Mouse (Mus musculus) myocyte (in vitro differentiated cells): ENCODE results near the gene Hist1h1a. TPM values are rescaled to one million over a fixed set of nuclear protein-coding genes. Genes with fewer than 3 reads are reported as not detected.

Experiments used
- H3K27me3 ChIP-seq: one replicate; pipeline ENCODE4 v1.6.1; 2011; ENCODE audit not compliant: control insufficient read depth, insufficient read depth, insufficient read length
- H3K36me3 ChIP-seq: one replicate; pipeline ENCODE4 v1.6.1; 2011; ENCODE audit not compliant: control insufficient read depth, insufficient read depth
- H3K4me2 ChIP-seq: one replicate; pipeline ENCODE4 v1.6.1; 2011; ENCODE audit warnings: low read depth, control low read depth
- H3K4me3 ChIP-seq: one replicate; pipeline ENCODE4 v1.5.1; 2011; ENCODE audit warnings: mild to moderate bottlenecking, control low read depth, moderate library complexity
- H3K79me2 ChIP-seq: one replicate; pipeline ENCODE4 v1.6.1; 2011; ENCODE audit not compliant: control insufficient read depth, insufficient read depth
- H3ac ChIP-seq: one replicate; pipeline ENCODE4 v1.6.1; 2011; ENCODE audit not compliant: control insufficient read depth, insufficient read length
- CEBPB ChIP-seq: IDR thresholded peaks from 2 replicates; pipeline ENCODE4 v1.6.1; 2011; ENCODE audit warnings: mild to moderate bottlenecking, moderate library complexity; ENCODE audit not compliant: poor library complexity, insufficient read depth, severe bottlenecking
- E2F4 ChIP-seq: IDR thresholded peaks from one replicate; pipeline ENCODE4 v1.6.1; 2011; ENCODE audit warnings: mild to moderate bottlenecking, control low read depth, moderate library complexity; ENCODE audit not compliant: insufficient read depth
- MAX ChIP-seq: IDR thresholded peaks from one replicate; pipeline ENCODE4 v1.6.1; 2011; ENCODE audit warnings: low read depth, mild to moderate bottlenecking, control low read depth
- MYOD1 ChIP-seq, 3 experiments: IDR thresholded peaks; one replicate each; pipeline ENCODE4 v1.6.1; 2011; ENCODE audit warnings: control low read depth in 2 of 3, low read depth in 2 of 3, mild to moderate bottlenecking in 2 of 3, moderate library complexity in 1 of 3; ENCODE audit not compliant: insufficient read length in 2 of 3, control insufficient read depth in 1 of 3
- MYOG ChIP-seq, 3 experiments: IDR thresholded peaks; one replicate each; pipeline ENCODE4 v1.6.1; 2011; ENCODE audit warnings: control low read depth in 2 of 3, low read depth in 2 of 3, mild to moderate bottlenecking in 2 of 3; ENCODE audit not compliant: insufficient read length in 2 of 3, control insufficient read depth in 1 of 3, insufficient read depth in 1 of 3
- POLR2A ChIP-seq: IDR thresholded peaks from one replicate; pipeline ENCODE4 v1.6.1; 2011; ENCODE audit warnings: low read depth, mild to moderate bottlenecking, control low read depth, moderate library complexity; ENCODE audit not compliant: insufficient read length
- POLR2AphosphoS2 ChIP-seq: IDR thresholded peaks from one replicate; pipeline ENCODE4 v1.6.1; 2011; ENCODE audit warnings: low read depth, control low read depth; ENCODE audit not compliant: insufficient read length
- REST ChIP-seq: IDR thresholded peaks from one replicate; pipeline ENCODE4 v1.6.1; 2011; ENCODE audit warnings: mild to moderate bottlenecking, control low read depth, moderate library complexity; ENCODE audit not compliant: insufficient read depth, insufficient read length
- SRF ChIP-seq: IDR thresholded peaks from one replicate; pipeline ENCODE4 v1.6.1; 2011; ENCODE audit warnings: low read depth; ENCODE audit not compliant: control insufficient read depth, insufficient read length
- TCF12 ChIP-seq: IDR thresholded peaks from one replicate; pipeline ENCODE4 v1.6.1; 2011; ENCODE audit warnings: mild to moderate bottlenecking, control low read depth; ENCODE audit not compliant: poor library complexity, insufficient read depth, severe bottlenecking
- TCF3 ChIP-seq: IDR thresholded peaks from one replicate; pipeline ENCODE4 v1.6.1; 2011; ENCODE audit warnings: low read depth, control low read depth; ENCODE audit not compliant: insufficient read length
- USF1 ChIP-seq: IDR thresholded peaks from one replicate; pipeline ENCODE4 v1.6.1; 2011; ENCODE audit warnings: low read depth, mild to moderate bottlenecking, control low read depth, moderate library complexity
- polyA plus RNA-seq: library from polyadenylated mRNA; unstranded; fragments of >200 nt; fragmentation: generic; extraction: Trizol; gene quantifications from one replicate; pipeline ENCODE4 v1.2.1, GENCODE M21; 2012; ENCODE audit warnings: missing spikeins

Gene Hist1h1a
- polyA plus RNA-seq, 1 experiment, result 0.98 TPM

DNA sequence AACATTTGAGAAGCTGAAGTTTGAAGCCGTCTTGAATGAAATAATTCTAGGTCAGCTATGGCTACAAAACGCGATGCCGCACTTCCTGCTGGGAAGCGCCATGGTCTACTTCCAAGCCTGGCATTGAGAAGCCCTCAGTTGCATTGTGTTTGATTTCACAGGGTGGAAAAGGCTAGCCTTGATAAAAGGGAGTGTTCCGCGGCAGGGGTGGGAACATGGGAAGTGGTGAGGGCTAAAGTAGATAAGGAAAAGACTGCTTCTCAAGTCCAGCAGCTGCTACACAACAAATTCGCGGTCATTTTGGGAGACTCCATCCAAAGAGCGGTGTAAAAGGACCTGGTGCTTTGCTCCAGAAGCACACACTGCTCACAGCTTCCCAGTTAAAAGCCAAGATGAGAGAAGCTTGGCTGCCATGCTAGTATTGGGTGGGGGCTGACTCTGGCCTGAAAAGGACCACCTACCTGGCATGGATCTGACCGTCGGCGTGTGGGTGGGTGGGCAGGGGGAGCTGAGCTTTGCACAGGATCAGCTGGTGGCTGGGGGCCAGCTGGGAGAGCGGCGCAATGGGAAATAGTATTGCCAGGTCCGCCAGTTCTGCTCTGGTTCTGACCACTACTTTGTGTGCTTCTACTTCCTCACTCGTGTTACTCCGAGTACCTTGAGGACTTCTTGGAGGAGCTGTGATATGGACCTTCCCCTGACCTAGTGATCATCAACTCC, 34.8 kb upstream of the Hist1h1a start:
- no peak overlapping the region for H3K4me2 ChIP-seq
- H3K27me3 ChIP-seq, result no peaks in the 10 kb centered on the region
- H3ac ChIP-seq, result no peak overlapping the region
- no peak overlapping the region for H3K4me3 ChIP-seq
- TF ChIP-seq POLR2AphosphoS2, result no peak
- TF ChIP-seq MAX, result no peak
- TF ChIP-seq TCF3, result no peak
- TF ChIP-seq SRF, result no peak
- TF ChIP-seq MYOD1 (IDR thresholded peaks at IDR 0.05; ENCODE audit: control insufficient read depth in 1 of 3, insufficient read length in 2 of 3, low read depth in 2 of 3), result no peak
- TF ChIP-seq USF1, result no peak
- no peak for TF ChIP-seq MYOG (IDR thresholded peaks at IDR 0.05; ENCODE audit: control insufficient read depth in 1 of 3, insufficient read depth in 1 of 3, insufficient read length in 2 of 3, low read depth in 2 of 3)
- TF ChIP-seq TCF12, result no peak
- TF ChIP-seq REST, result no peak
- no peak for TF ChIP-seq CEBPB
- TF ChIP-seq E2F4, result no peak
- TF ChIP-seq POLR2A, result no peak
- no peaks in the 10 kb centered on the region for H3K36me3 ChIP-seq
- H3K79me2 ChIP-seq, result no peaks in the 10 kb centered on the region

DNA sequence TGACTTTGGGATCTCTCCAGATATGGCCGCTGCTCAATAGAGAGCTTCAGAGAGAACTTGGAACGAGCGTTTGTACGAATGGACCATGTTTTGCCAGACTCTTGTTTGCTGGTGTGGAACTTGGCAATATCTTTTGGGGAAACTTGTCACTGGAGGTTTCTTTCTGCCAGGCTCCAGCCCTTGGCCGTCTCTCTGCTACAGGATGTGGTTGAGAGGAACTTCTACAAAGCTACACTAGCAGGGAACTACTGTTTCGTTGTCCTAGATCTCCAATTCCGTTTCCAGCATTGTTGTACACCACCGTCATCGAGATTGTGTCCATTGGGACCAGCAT, 34.3 kb upstream of the Hist1h1a start:
- Histone ChIP-seq H3K4me2 (no peak overlapping the region), H3ac (no peak overlapping the region), H3K36me3 (no peaks in the 10 kb centered on the region), H3K79me2 (no peaks in the 10 kb centered on the region), H3K4me3 (no peak overlapping the region), H3K27me3 (no peaks in the 10 kb centered on the region)
- TF ChIP-seq MAX (no peak), USF1 (no peak), MYOD1 (IDR thresholded peaks at IDR 0.05; ENCODE audit: control insufficient read depth in 1 of 3, insufficient read length in 2 of 3, low read depth in 2 of 3) (no peak), SRF (no peak), CEBPB (no peak), TCF3 (no peak), TCF12 (no peak), POLR2AphosphoS2 (no peak), E2F4 (no peak), MYOG (IDR thresholded peaks at IDR 0.05; ENCODE audit: control insufficient read depth in 1 of 3, insufficient read depth in 1 of 3, insufficient read length in 2 of 3, low read depth in 2 of 3) (no peak), REST (no peak), POLR2A (no peak)

DNA sequence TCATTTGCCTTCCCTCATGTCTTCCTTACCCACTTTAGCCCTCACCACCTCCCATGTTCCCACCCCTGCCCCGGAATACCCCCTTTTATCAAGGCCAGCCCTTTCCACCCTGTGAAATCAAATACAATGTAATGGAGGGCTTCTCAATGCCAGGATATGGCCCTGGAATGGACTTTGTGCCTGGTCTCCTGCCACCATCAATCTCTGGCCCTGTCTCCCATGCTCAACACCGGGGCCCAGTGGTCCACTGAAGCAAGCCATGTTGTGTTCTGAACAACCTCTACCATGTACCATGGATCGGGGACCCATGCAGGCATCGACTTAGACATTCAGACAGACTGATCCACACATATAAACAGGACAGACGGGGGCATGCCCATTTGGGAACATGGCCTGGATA, 33.8 kb upstream of the Hist1h1a start:
- Histone ChIP-seq H3ac (no peak overlapping the region), H3K27me3 (no peaks in the 10 kb centered on the region), H3K79me2 (no peaks in the 10 kb centered on the region), H3K4me2 (no peak overlapping the region), H3K4me3 (no peak overlapping the region), H3K36me3 (no peaks in the 10 kb centered on the region)
- TF ChIP-seq USF1, result no peak
- TF ChIP-seq POLR2AphosphoS2, result no peak
- TF ChIP-seq MYOG (IDR thresholded peaks at IDR 0.05; ENCODE audit: control insufficient read depth in 1 of 3, insufficient read depth in 1 of 3, insufficient read length in 2 of 3, low read depth in 2 of 3), result no peak
- no peak for TF ChIP-seq TCF3
- no peak for TF ChIP-seq TCF12
- TF ChIP-seq SRF, result no peak
- TF ChIP-seq E2F4, result no peak
- no peak for TF ChIP-seq MYOD1 (IDR thresholded peaks at IDR 0.05; ENCODE audit: control insufficient read depth in 1 of 3, insufficient read length in 2 of 3, low read depth in 2 of 3)
- TF ChIP-seq CEBPB, result no peak
- no peak for TF ChIP-seq REST
- TF ChIP-seq POLR2A, result no peak
- TF ChIP-seq MAX, result no peak

DNA sequence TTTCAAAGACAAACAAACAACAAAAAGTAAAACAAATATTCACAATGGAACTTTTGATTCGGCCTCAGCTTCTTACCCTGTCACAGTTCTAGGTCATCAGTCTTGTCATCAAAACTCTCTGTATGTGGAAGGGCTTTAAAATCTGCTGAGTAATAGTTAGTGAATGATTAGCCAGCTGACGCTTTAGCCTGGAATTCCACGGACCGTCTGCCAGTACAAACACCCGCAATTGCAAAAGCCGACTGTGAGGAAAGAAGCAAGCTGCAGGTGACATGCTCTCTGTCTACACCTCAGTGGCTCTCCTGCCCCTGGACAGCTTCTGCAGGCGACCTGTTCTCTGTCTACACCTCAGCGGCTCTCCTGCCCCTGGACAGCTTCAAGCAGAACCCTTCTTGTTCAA, 33.0 kb upstream of the Hist1h1a start:
- Histone ChIP-seq H3K4me2 (no peak overlapping the region), H3ac (no peak overlapping the region), H3K4me3 (no peak overlapping the region), H3K27me3 (no peaks in the 10 kb centered on the region), H3K36me3 (no peaks in the 10 kb centered on the region), H3K79me2 (no peaks in the 10 kb centered on the region)
- TF ChIP-seq CEBPB, result no peak
- no peak for TF ChIP-seq REST
- no peak for TF ChIP-seq TCF12
- TF ChIP-seq SRF, result no peak
- no peak for TF ChIP-seq MYOD1 (IDR thresholded peaks at IDR 0.05; ENCODE audit: control insufficient read depth in 1 of 3, insufficient read length in 2 of 3, low read depth in 2 of 3)
- no peak for TF ChIP-seq POLR2AphosphoS2
- no peak for TF ChIP-seq MYOG (IDR thresholded peaks at IDR 0.05; ENCODE audit: control insufficient read depth in 1 of 3, insufficient read depth in 1 of 3, insufficient read length in 2 of 3, low read depth in 2 of 3)
- no peak for TF ChIP-seq POLR2A
- no peak for TF ChIP-seq USF1
- TF ChIP-seq MAX, result no peak
